Mouse (Mus musculus): Measurements from ENCODE around the gene Grip2. TPM values are rescaled to one million over a fixed set of nuclear protein-coding genes. Genes with fewer than 3 reads are reported as not detected.
A peak's percentile ranks its signal among the peaks of the same experiment; 100 is the strongest.

Gene Grip2
- polyA plus RNA-seq, 1 experiment = 3.8 TPM

GRCm38 (mm10) chr6:91721215-91721701, 105.8 kb downstream of the Grip2 start:
- TF ChIP-seq POLR2A (IDR thresholded peaks at IDR 0.05; ENCODE audit: low read depth, low read length) (no peak), CTCF (conservative IDR thresholded peaks at IDR 0.05; ENCODE audit: insufficient read depth, insufficient read length, low read depth, low read length) (no peak)
- no peak overlapping the region for H3K27ac ChIP-seq (ENCODE audit: insufficient read depth, low read depth, low read length)
- WGBS = 57% methylated on average over 12 of the region's 12 CpGs
- peaks cover 37% of the 10 kb centered on the region for H3K4me1 ChIP-seq (ENCODE audit: control insufficient read depth, insufficient read depth, low read length)
- peaks cover 8% of the 10 kb centered on the region for H3K36me3 ChIP-seq (ENCODE audit: control insufficient read depth, insufficient read depth, low read length)
- H3K27me3 ChIP-seq (replicated peaks; ENCODE audit: control insufficient read depth, insufficient read depth, low read length) = no peaks in the 10 kb centered on the region
- no peak overlapping the region for H3K4me3 ChIP-seq (ENCODE audit: insufficient read depth, low read depth, low read length)
- peak; percentile 83 for DNase-seq

GRCm38 (mm10) chr6:91720588-91721214, 106.3 kb downstream of the Grip2 start:
- H3K27me3 ChIP-seq (replicated peaks; ENCODE audit: control insufficient read depth, insufficient read depth, low read length) = no peaks in the 10 kb centered on the region
- WGBS = 72% methylated on average over 4 of the region's 4 CpGs
- peaks cover 4% of the 10 kb centered on the region for H3K36me3 ChIP-seq (ENCODE audit: control insufficient read depth, insufficient read depth, low read length)
- TF ChIP-seq CTCF (conservative IDR thresholded peaks at IDR 0.05; ENCODE audit: insufficient read depth, insufficient read length, low read depth, low read length) = no peak
- no peak for TF ChIP-seq POLR2A (IDR thresholded peaks at IDR 0.05; ENCODE audit: low read depth, low read length)
- peaks cover 37% of the 10 kb centered on the region for H3K4me1 ChIP-seq (ENCODE audit: control insufficient read depth, insufficient read depth, low read length)
- H3K4me3 ChIP-seq (ENCODE audit: insufficient read depth, low read depth, low read length) = no peak overlapping the region
- H3K27ac ChIP-seq (ENCODE audit: insufficient read depth, low read depth, low read length) = no peak overlapping the region
- DNase-seq = no peak

- no peaks in the 10 kb centered on the region for H3K27me3 ChIP-seq (replicated peaks; ENCODE audit: control insufficient read depth, insufficient read depth, low read length)
- DNase-seq = no peak
- 0 out of 2 replicates have a peak overlapping the region, but pooled peaks have one; percentile 7 for H3K27ac ChIP-seq (ENCODE audit: insufficient read depth, low read depth, low read length)
- WGBS = 22% methylated on average over 9 of the region's 9 CpGs
- no peak overlapping the region for H3K4me3 ChIP-seq (ENCODE audit: insufficient read depth, low read depth, low read length)
- peaks cover 37% of the 10 kb centered on the region for H3K4me1 ChIP-seq (ENCODE audit: control insufficient read depth, insufficient read depth, low read length)
- H3K36me3 ChIP-seq (ENCODE audit: control insufficient read depth, insufficient read depth, low read length) = peaks cover 4% of the 10 kb centered on the region
- TF ChIP-seq CTCF (conservative IDR thresholded peaks at IDR 0.05; ENCODE audit: insufficient read depth, insufficient read length, low read depth, low read length) = no peak
- TF ChIP-seq POLR2A (IDR thresholded peaks at IDR 0.05; ENCODE audit: low read depth, low read length) = no peak
Measured at GRCm38 (mm10) chr6:91719865-91720533, 107.1 kb downstream of the Grip2 start.

- Histone ChIP-seq H3K4me3 (ENCODE audit: insufficient read depth, low read depth, low read length) (no peak overlapping the region), H3K27me3 (replicated peaks; ENCODE audit: control insufficient read depth, insufficient read depth, low read length) (no peaks in the 10 kb centered on the region), H3K4me1 (ENCODE audit: control insufficient read depth, insufficient read depth, low read length) (peaks cover 37% of the 10 kb centered on the region), H3K27ac (ENCODE audit: insufficient read depth, low read depth, low read length) (peak overlapping the region; percentile 72), H3K36me3 (ENCODE audit: control insufficient read depth, insufficient read depth, low read length) (peaks cover 3% of the 10 kb centered on the region)
- TF ChIP-seq CTCF (conservative IDR thresholded peaks at IDR 0.05; ENCODE audit: insufficient read depth, insufficient read length, low read depth, low read length) = no peak
- no peak for TF ChIP-seq POLR2A (IDR thresholded peaks at IDR 0.05; ENCODE audit: low read depth, low read length)
- 40% methylated on average over 6 of the region's 6 CpGs for WGBS
- DNase-seq = peak; percentile 87
Measured at GRCm38 (mm10) chr6:91719042-91719747, 107.9 kb downstream of the Grip2 start.

- peaks cover 3% of the 10 kb centered on the region; the same call in 1 of the 2 replicates for H3K36me3 ChIP-seq (ENCODE audit: control insufficient read depth, insufficient read depth, low read length)
- no peak overlapping the region for H3K4me3 ChIP-seq (ENCODE audit: insufficient read depth, low read depth, low read length)
- no peaks in the 10 kb centered on the region for H3K27me3 ChIP-seq (replicated peaks; ENCODE audit: control insufficient read depth, insufficient read depth, low read length)
- WGBS = 58% methylated on average over 3 of the region's 3 CpGs
- peaks cover 37% of the 10 kb centered on the region for H3K4me1 ChIP-seq (ENCODE audit: control insufficient read depth, insufficient read depth, low read length)
- no peak for TF ChIP-seq POLR2A (IDR thresholded peaks at IDR 0.05; ENCODE audit: low read depth, low read length)
- no peak for TF ChIP-seq CTCF (conservative IDR thresholded peaks at IDR 0.05; ENCODE audit: insufficient read depth, insufficient read length, low read depth, low read length)
- DNase-seq = no peak
- H3K27ac ChIP-seq (ENCODE audit: insufficient read depth, low read depth, low read length) = peak overlapping the region; percentile 72
Measured at GRCm38 (mm10) chr6:91718603-91719002, 108.4 kb downstream of the Grip2 start.

- TF ChIP-seq CTCF (conservative IDR thresholded peaks at IDR 0.05; ENCODE audit: insufficient read depth, insufficient read length, low read depth, low read length) = no peak
- TF ChIP-seq POLR2A (IDR thresholded peaks at IDR 0.05; ENCODE audit: low read depth, low read length) = no peak
- Histone ChIP-seq H3K27ac (ENCODE audit: insufficient read depth, low read depth, low read length) (peak overlapping the region; percentile 72), H3K4me3 (ENCODE audit: insufficient read depth, low read depth, low read length) (no peak overlapping the region), H3K27me3 (replicated peaks; ENCODE audit: control insufficient read depth, insufficient read depth, low read length) (no peaks in the 10 kb centered on the region), H3K36me3 (ENCODE audit: control insufficient read depth, insufficient read depth, low read length) (peaks cover under 1% of the 10 kb centered on the region; the same call in 1 of the 2 replicates), H3K4me1 (ENCODE audit: control insufficient read depth, insufficient read depth, low read length) (peaks cover 37% of the 10 kb centered on the region)
- DNase-seq = no peak
- WGBS = 69% methylated on average over 2 of the region's 2 CpGs
Measured at GRCm38 (mm10) chr6:91718067-91718466, 109.0 kb downstream of the Grip2 start.
